Mouse (Mus musculus): Measurements from ENCODE around the gene Gjb5.

- TF ChIP-seq CTCF (IDR thresholded peaks at IDR 0.05; ENCODE audit: control insufficient read depth, insufficient read depth, insufficient replicate concordance, low read depth, low read length) (no peak), POLR2A (IDR thresholded peaks at IDR 0.05; ENCODE audit: control insufficient read depth, low read depth, low read length) (no peak)
Observed at GRCm38 (mm10) chr4:127312349-127312748, 45.6 kb downstream of the Gjb5 start.

Measured in testis, adult 2 months (tissue).